Mouse (Mus musculus) megakaryocyte, embryonic 14.5 days (primary cell): ENCODE data around the gene Bag3.

Experiments used
- FLI1 ChIP-seq: IDR thresholded peaks from 2 replicates; pipeline ENCODE4 v1.6.1; 2012; ENCODE audit warnings: low read length, inconsistent platforms, mixed read lengths
- GATA1 ChIP-seq: IDR thresholded peaks from 3 replicates; pipeline ENCODE4 v1.6.1; 2012; ENCODE audit warnings: mixed read lengths, low read length, inconsistent platforms, borderline replicate concordance

- TF ChIP-seq GATA1 = no peak
- no peak for TF ChIP-seq FLI1
Observed at GRCm38 (mm10) chr7:128488986-128489385, 34.4 kb upstream of the Bag3 start.
